Mouse (Mus musculus): ENCODE results near the gene Ing3.

GRCm38 (mm10) chr6:21950676-21951075 is 1.3 kb downstream of the Ing3 start:
- TF ChIP-seq POLR2AphosphoS2 (IDR thresholded peaks at IDR 0.05; ENCODE audit: insufficient read length, low read depth) (no peak), TCF12 (IDR thresholded peaks at IDR 0.05; ENCODE audit: insufficient read depth, poor library complexity, severe bottlenecking) (no peak), CEBPB (IDR thresholded peaks at IDR 0.05; ENCODE audit: insufficient read depth, poor library complexity, severe bottlenecking) (no peak), POLR2A (IDR thresholded peaks at IDR 0.05; ENCODE audit: insufficient read length, low read depth) (no peak), E2F4 (IDR thresholded peaks at IDR 0.05; ENCODE audit: insufficient read depth) (no peak)
